Mouse (Mus musculus): ENCODE measurements around the gene Tbc1d2b.

Tbc1d2b gene

DNA sequence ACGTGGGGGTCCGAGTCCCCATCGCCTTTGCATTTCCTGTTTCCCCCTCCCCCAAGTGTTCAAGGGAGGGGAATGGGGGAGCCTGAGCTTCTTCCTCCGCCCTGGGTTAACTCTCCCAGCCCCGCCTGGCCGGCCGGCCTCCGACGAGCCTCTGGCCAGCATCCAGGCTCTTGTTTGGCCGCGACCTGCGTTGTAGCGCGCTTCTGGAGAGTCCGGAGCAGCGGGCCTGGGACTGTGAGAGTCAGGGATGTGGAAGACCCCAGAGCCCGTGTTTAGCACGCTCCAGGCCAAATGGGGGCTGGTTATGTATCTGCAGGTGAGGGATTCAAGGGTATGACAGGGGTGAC lies 106.9 kb downstream of the Tbc1d2b start:
- H3K27me3 ChIP-seq (ENCODE audit: control insufficient read depth, insufficient read depth, low read length, poor library complexity, severe bottlenecking) = no peaks in the 10 kb centered on the region
- H3K36me3 ChIP-seq (ENCODE audit: control insufficient read depth, insufficient read depth, low read length, poor library complexity, severe bottlenecking) = no peaks in the 10 kb centered on the region
- DNase-seq (ENCODE audit: low read depth, low spot score) = no peak

DNA sequence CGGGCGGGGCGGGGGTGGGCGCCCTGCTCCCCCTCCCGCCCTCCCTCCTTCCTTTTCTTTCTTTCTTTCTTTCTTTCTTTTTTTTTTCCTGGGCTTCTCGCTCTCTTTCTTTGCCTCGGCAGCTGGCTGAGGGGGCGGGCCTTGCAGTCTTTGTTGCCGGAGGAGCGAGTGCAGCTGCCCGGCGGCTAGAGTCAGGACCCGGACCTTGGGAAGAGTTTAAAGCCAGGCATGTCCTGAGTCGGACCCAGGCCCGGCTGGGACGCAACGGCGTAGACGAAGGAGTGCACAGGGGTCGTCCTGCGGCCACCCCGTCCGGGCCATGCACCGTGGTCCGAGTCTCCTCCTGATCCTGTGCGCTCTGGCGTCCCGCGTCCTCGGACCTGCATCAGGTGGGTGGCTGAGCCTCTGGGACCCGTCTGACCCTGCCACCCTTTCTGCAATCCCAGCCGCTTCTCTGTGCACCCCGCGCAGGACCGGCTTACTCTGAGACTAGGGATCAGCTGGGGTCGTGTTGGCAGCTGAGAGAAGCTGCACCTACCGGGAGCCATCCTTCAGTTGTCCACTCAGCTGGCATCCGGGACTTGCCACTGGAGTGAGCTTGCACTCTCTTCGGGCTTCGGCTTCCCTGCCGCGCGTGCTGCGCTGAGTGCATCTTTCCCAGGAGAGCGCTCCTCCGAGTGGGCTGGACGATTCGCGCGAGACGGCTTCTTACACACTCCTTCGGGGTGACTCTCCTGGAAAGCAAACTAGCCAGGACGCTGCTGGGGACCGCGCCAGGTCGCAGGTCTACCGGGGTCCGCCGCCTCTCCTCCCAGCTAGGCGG lies 107.5 kb downstream of the Tbc1d2b start, which contains the start of gene Adamts7:
Adamts7 (plus strand) TSS at position 144 of the 823 bp plus-strand sequence.
- no peaks in the 10 kb centered on the region for H3K27me3 ChIP-seq (ENCODE audit: control insufficient read depth, insufficient read depth, low read length, poor library complexity, severe bottlenecking)
- DNase-seq (ENCODE audit: low read depth, low spot score) = peak; percentile 13
- H3K36me3 ChIP-seq (ENCODE audit: control insufficient read depth, insufficient read depth, low read length, poor library complexity, severe bottlenecking) = no peaks in the 10 kb centered on the region

DNA sequence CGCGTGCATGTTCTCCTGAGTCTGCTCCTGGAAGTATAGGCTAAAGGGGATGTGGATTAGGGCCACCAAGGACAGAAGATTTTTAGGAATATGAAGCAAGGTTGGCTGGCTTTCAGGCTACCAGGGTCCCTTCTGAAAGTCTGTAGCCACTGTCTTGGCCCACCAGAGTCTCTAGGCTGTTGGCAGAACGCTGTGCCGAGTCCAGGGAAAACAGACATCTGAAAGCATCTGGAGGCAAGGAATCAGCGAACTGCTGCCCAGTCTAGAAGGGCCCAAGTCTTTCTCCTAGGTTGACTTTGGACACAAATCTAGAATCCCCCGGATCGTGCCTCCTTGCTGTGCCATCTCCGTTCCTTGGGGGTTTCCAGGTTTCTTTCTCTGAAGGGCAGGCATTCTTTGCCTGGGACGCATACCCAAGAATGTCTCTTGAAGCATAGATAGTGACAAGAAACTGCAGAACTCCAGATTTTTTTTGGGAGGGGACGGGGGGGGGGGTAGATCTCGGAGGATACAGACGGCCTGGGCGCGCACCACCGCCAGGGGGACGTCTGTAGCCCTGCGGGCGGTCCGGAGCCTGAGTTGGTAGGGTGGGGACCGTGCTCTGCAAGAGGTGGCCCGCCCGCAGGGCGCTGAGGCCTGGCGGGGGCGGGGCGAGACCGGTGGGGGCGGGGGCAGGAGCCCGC lies 108.2 kb downstream of the Tbc1d2b start:
- no peaks in the 10 kb centered on the region for H3K36me3 ChIP-seq (ENCODE audit: control insufficient read depth, insufficient read depth, low read length, poor library complexity, severe bottlenecking)
- peak; percentile 56 for DNase-seq (ENCODE audit: low read depth, low spot score)
- no peaks in the 10 kb centered on the region for H3K27me3 ChIP-seq (ENCODE audit: control insufficient read depth, insufficient read depth, low read length, poor library complexity, severe bottlenecking)

Measured in splenic B cell, adult 2 months (primary cell).